Mouse (Mus musculus): ENCODE measurements around the gene Uevld.
"Not testable (repeated sequence)": the region's sequence is repeated elsewhere in the genome, so short reads cannot be mapped to it uniquely, and the experiment has no call there.

Gene Uevld

GRCm38 (mm10) chr7:46969898-46970297 lies 11.6 kb upstream of the Uevld start:
- no peak for DNase-seq (ENCODE audit: low spot score in 2 of 2)

GRCm38 (mm10) chr7:46964070-46964469 lies 5.7 kb upstream of the Uevld start:
- no peak for DNase-seq (ENCODE audit: low spot score in 2 of 2)

- peak; percentile 34 to 71 for DNase-seq (ENCODE audit: low spot score in 2 of 2)
Observed at GRCm38 (mm10) chr7:46962806-46963618, 4.7 kb upstream of the Uevld start.

GRCm38 (mm10) chr7:46962132-46962531 lies 3.8 kb upstream of the Uevld start:
- no peak for DNase-seq (ENCODE audit: low spot score in 2 of 2)

- DNase-seq (ENCODE audit: low spot score in 2 of 2): no peak
Observed at GRCm38 (mm10) chr7:46960991-46961390, 2.7 kb upstream of the Uevld start.

- no peak for DNase-seq (ENCODE audit: low spot score in 2 of 2)
Observed at GRCm38 (mm10) chr7:46958853-46959252, 526 bp upstream of the Uevld start.

- peak in 1 of 2 experiments; percentile 31 for DNase-seq (ENCODE audit: low spot score in 2 of 2)
Observed at GRCm38 (mm10) chr7:46935847-46936246, 22.5 kb downstream of the Uevld start.

GRCm38 (mm10) chr7:46934788-46935187 lies 23.5 kb downstream of the Uevld start:
- no peak for DNase-seq (ENCODE audit: low spot score in 2 of 2)

GRCm38 (mm10) chr7:46931370-46931769 lies 27.0 kb downstream of the Uevld start:
- DNase-seq (ENCODE audit: low spot score in 2 of 2): no peak

- no peak for DNase-seq (ENCODE audit: low spot score in 2 of 2)
Observed at GRCm38 (mm10) chr7:46928291-46928690, 30.0 kb downstream of the Uevld start.

GRCm38 (mm10) chr7:46922075-46922474 lies 36.3 kb downstream of the Uevld start:
- no peak for DNase-seq (ENCODE audit: low spot score in 2 of 2)

- peak; percentile 88 to 94 for DNase-seq (ENCODE audit: low spot score in 2 of 2)
Observed at GRCm38 (mm10) chr7:46919551-46920176, 38.7 kb downstream of the Uevld start, which contains the start of gene Tsg101. Gene Tsg101, minus strand, starts transcription at chr7:46919969.

- peak in 1 of 2 experiments; percentile 28 for DNase-seq (ENCODE audit: low spot score in 2 of 2)
Observed at GRCm38 (mm10) chr7:46918678-46919371, 39.5 kb downstream of the Uevld start.

GRCm38 (mm10) chr7:46916376-46916775 lies 42.0 kb downstream of the Uevld start:
- DNase-seq (ENCODE audit: low spot score in 2 of 2): no peak

- no peak for DNase-seq (ENCODE audit: low spot score in 2 of 2)
Observed at GRCm38 (mm10) chr7:46911250-46911649, 47.1 kb downstream of the Uevld start.

- DNase-seq (ENCODE audit: low spot score in 2 of 2): no peak
Observed at GRCm38 (mm10) chr7:46899343-46899742, 59.0 kb downstream of the Uevld start.

GRCm38 (mm10) chr7:46895511-46895910 lies 62.8 kb downstream of the Uevld start:
- DNase-seq (ENCODE audit: low spot score in 2 of 2): peak in 1 of 2 experiments; percentile 19

- DNase-seq (ENCODE audit: low spot score in 2 of 2): no peak
Observed at GRCm38 (mm10) chr7:46883304-46883703, 75.0 kb downstream of the Uevld start.

- DNase-seq (ENCODE audit: low spot score in 2 of 2): not testable (repeated sequence)
Observed at GRCm38 (mm10) chr7:46881941-46882340, 76.4 kb downstream of the Uevld start.

GRCm38 (mm10) chr7:46880992-46881391 lies 77.3 kb downstream of the Uevld start:
- DNase-seq (ENCODE audit: low spot score in 2 of 2): no peak

- no peak for DNase-seq (ENCODE audit: low spot score in 2 of 2)
Observed at GRCm38 (mm10) chr7:46879851-46880250, 78.5 kb downstream of the Uevld start.

- DNase-seq (ENCODE audit: low spot score in 2 of 2): no peak
Observed at GRCm38 (mm10) chr7:46877255-46877654, 81.1 kb downstream of the Uevld start.
